Mouse (Mus musculus) embryo, embryonic 11 days (tissue): ENCODE data around the gene Kif2c.

Experiments
- DNase-seq: peaks from one replicate; pipeline ENCODE4 v3.0.0-alpha.2; 2015

The Kif2c gene

DNA sequence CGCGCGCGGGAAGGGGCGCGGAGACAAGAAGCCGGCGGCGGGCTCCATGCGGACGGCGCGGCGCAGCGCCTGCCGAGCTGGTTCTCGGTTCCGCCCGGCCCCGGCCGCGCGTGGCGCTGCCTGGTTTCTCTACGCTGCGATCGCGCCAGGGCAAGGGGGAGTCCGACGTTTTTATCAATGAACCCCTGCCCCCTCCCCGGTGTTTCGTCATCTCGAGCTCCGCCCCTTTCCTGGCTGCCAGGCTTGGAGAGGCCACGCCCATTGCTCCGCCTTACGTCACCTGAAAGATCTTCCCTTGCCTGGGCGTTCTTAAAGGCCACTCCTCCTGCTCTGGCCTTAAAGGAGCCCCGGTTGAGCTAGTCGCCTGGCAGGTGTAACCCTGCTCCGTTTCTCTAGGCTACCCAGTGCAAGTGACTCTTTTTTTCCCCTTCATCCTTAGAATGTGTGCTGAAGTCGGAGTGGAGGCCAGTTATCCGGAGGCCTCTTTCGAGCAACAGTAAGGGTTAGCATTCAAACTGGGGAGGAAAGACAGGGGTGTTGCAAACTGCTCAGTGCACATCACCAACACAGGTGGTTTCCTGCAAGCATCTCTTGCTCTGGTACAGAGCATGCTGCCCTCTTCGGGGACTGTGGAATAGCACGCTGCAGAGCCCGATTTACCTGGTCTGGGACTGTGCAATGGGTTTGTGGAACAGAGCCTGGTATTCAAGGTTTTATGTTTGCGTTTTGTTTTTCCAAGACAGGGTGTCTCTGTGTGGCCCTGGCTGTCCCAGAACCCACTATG lies 48.4 kb downstream of the Kif2c start, which contains the start of gene Plk3:
Gene Plk3 (minus strand): TSS at position 147 of the 784 bp plus-strand sequence.
- DNase-seq, result peak; percentile 97

DNA sequence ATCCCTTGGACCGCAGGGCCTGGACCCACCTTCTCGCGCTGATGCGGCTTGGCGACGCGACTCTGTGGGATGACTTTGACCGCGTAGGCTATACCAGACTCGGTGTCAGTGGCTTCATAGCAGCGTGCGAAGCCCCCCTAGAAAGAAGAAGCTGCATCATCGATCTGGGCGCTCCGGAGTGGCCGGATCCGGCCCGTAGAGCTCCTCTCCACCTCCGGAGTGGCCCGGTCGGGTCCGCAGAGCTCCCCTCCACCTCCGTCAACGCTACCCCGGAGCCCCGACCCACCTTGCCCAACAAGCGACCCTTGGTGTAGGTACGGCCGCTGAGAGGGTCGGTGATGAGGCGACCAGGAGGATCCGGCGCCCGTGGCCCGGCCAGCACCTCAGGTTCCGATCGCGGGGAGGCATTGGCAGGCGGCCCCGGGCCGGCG lies 49.1 kb downstream of the Kif2c start:
- DNase-seq, result no peak

DNA sequence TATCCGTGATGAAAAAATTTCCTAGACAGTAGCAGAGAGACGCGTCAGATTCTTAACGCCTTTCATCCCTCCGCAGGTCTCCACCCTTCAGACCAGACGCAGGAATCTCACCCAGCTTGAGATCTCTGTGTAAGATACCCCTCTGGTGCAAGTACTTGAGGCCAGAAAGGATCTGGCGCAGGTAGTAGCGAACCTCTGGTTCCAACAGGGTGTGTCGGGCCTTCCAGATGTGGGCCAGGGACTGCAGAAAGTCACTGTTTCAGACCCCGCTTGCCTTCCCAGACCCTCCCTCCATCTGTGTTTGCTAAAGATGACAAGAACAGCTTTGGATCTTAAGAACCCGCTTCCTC lies 49.7 kb downstream of the Kif2c start:
- no peak for DNase-seq

DNA sequence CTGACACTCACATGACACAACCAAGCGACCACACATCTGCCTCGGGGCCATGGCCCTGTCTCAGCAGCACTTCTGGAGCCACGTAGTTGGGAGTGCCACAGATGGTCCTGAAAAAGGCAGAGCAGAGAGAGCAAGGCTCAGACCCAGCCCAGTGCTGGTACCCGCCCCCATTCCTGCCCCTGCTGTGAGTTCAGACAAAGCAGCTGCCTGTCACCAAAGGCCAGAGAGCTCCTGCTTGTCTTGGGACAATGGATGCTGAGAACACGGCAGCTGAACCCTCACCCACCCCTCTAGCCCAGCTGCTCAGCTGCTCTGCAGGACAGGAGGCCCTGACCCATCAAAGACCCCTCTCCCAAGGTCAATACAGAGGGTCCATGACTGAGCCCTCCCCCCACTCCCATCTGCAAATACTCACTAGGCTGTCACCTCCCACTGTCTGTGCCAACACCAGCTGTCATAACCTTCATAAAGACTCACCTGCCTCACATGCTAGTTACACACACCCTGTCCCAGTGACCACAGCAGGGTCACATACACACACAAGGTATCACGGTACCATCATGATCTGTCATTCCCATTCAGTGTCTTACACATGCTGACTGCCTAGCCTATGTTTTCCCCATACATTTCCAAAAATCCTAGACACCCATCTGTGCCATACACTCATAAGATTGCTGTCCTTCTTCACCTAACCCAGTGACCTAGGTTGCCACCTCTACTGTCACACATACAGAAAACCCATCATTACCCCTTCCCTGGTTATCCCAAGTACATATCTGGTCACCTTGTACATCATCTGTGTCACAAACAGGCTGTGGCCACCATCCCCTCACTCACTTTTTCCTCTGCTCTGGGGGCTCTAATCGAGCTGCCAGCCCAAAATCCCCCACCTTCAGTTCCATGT lies 50.3 kb downstream of the Kif2c start:
- peak; percentile 82 for DNase-seq

DNA sequence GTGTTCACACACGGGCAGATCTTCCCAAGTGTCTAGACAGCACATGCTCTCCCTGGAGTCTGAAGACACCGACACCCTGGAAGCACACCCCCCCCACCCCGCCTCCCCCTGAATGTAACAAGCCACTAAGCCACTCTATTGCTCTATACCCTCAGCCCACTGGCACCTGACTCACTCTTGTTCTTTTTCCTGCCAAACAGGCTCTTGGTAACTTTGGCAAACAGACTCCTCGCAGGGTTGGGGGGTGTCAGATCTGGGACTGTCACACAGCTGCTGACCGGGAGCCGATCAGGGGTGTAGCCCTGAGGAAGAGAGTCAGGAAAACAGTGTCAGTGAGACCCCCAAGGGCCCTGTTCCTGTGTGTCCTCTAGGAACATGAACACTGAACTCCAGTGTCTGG lies 51.2 kb downstream of the Kif2c start:
- DNase-seq, result no peak

DNA sequence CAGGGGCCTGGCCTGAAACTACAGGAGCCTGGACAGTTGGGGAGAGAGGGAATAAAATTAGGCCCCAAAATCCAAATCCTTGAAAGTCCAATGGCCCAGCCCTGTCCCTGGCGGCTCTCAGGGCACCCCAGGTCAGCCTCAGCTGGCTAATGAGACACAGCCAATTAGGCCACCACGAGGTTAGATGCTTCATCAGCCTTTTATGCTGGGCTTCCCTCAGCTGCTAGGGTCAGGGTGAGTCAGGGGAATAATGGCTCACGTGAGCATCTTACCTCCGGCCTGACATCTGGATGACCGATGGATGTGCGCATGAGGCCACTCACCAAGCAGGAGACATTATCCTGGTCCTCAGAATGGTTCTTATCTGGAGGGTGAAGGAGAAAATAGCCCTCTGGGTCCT lies 51.6 kb downstream of the Kif2c start:
- DNase-seq, result no peak

DNA sequence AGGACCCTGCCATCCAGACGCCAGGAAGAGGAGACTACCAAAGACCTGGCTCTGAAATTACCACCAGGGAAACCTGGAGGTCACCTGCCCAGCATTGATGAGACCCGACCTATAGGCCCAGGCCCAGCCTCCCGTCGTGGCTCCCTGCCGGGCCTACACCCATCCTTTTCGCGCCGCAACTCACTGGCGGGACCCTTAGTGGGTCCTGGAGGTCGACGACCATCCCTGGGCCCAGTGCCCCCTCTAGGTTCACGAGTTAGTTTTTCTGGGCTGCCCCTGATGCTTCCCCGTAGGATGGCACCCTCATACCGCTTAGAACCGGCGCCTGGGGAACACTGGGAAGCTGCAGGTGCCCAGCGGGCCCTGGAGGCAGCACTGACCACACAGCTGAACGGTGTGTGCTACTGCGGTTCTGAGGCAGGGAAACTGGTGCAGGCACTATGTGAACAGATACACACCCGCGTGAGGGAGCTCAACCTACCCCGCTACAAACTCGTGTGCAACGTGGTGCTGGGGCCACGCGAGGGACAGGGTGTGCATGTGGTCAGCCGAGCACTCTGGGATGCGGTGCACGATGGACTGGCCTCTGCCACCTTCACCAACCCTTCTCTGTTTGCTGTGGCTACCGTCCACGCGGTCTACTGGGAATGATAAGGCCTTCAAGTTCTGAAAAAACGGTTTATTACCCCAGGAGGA lies 54.3 kb downstream of the Kif2c start:
- DNase-seq, result no peak

DNA sequence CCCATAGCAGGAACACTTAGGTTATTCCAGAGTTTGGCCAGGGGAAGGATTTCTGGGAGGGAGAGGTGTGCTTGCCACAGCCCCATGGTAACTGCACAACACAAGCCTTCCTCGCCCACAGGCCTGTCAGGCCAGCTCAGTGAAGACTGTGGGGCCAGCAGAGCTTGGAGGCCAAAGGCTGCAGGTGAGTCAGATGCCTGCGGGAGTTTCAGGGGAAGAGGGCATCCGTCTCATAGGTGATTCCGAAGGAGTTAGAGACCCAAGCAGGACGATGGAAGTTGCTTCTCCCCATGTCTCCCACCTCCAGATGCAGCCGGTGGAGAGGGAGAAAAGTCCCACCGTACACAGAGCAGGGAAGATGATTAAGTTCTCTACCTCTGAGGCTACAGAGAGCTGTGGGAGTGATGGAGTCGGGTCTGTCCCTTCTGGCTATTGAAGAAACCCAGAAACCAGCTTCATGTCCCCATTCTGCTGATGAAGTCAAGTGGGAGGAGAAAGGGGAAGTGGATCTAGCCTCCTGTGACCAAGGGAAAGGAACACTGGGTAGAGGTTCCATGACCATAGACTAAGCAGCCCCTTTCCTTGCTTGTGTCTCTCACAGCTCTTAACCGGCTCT lies 55.7 kb downstream of the Kif2c start, which contains the start of gene Tctex1d4:
Gene Tctex1d4 (plus strand): TSS at position 120 of the 616 bp plus-strand sequence.
- DNase-seq, result no peak

DNA sequence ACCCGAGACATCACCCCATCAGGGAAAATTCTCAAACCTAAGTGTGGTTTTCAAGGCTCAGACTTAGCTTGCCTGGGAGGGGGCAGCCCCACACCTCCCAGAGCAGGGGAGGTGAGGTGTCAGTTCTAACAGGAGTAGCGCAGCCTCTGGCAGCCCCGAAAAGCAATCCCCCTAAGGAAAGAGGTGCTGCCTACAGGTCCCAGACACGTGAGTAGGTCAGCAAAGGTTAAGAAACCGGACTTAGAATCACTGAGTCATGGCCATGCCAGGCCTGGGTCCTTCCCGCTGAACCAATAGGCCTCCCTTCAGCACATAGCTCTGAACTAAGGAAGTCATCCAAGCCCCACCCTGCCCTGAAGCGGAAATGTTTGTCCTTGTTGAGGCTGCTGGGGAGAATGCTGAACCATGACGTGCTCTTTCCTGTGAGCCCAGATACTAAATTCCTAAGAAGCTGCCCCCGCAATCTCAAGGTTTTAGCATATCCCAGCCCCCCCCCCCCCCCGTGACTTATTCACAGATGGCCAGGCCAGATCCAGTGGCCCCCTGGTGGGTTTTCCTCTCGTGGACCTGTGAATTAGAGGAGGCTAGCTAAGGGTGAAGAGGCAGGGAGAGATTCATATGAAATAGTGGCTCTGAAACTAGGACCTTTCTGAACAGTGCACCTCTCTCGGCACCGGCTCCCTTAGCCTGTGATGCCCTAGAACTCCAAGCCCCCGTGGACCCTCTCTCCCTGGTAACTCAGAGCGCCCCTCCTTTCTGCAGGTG lies 56.3 kb downstream of the Kif2c start:
- DNase-seq, result peak; percentile 55

DNA sequence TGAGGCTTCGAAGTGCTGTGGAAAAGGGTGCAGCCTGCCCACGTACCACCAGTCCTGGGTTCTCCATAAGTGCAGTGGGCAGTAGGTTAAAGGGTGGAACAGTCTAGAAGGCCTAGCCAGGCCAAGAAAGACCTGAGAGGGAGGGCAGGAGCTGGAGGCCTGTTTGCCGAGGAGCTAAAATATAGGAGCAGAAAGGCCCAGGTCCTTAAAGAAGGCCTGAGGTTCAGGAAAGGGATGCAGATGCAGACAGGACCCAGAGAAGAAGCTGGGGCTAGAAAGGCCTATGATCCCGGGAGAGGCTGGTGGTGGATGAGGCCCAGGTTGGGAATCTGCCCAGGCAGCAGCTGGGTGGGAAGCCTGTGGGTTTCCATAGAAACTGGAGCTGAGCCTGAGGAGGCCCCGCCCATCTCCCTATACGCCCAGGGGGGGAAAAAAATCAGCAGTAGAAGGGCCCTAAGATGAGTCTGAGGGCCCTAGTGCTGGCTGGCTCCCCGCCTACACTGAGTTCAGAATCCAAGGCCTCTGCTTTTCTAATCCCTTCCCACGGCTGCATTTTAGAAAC lies 57.0 kb downstream of the Kif2c start, which contains the start of gene Btbd19:
Gene Btbd19 (minus strand): TSS at position 378 of the 562 bp plus-strand sequence.
- DNase-seq, result peak; percentile 70

DNA sequence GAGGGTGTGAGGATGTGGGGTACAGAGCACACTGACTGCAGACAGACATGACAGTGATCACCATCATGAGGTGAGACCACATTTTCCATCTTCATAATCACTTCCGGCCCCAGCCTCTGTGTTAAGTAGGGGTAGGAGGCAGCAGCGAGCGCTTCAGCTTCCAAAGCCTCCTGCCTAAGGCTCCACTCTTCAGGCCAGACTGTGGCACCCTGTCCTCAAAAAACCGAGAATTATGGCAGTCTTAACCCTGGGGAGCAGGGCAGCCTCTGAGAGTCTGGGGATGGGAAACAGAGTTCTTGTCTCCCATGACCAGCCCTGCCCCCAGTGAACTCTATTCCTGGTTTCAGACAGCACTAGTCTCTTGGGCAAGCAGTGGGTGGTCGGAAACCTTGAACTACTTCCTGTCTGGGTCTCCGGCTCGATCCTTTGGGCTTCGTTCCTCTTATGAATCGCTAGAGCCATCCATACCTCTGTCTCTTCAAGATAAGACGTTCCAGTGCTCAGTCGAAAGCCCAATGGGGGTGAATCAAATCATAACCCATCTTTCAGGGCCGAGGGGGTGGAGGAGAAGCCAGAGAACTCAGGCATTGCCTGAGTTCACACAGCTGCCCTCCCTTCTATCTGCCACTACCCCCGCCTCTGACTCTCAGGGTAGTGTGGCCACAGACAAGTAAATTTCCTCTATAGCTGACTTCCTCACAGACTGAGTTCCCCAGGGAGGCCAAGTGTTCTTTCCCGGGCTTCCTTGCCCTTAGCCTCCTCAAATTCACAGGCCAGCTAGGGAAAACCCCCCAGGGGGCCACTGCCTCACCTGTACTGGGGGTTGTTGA lies 57.7 kb downstream of the Kif2c start:
- no peak for DNase-seq

DNA sequence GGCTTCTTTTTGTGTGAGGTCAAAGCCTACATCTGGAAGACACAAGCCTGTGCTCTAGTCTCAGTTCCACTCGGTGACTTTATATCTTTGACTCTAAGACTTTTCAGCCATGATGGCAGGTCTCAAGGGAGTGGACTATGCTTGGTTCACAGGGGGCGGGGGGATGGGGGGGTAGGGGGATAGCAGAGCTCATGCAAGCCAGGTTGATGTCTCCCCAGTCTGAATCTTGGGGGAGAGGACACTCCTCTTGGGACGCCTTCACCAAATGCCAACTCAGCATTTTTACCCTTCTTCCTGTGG lies 58.3 kb downstream of the Kif2c start:
- DNase-seq, result no peak

DNA sequence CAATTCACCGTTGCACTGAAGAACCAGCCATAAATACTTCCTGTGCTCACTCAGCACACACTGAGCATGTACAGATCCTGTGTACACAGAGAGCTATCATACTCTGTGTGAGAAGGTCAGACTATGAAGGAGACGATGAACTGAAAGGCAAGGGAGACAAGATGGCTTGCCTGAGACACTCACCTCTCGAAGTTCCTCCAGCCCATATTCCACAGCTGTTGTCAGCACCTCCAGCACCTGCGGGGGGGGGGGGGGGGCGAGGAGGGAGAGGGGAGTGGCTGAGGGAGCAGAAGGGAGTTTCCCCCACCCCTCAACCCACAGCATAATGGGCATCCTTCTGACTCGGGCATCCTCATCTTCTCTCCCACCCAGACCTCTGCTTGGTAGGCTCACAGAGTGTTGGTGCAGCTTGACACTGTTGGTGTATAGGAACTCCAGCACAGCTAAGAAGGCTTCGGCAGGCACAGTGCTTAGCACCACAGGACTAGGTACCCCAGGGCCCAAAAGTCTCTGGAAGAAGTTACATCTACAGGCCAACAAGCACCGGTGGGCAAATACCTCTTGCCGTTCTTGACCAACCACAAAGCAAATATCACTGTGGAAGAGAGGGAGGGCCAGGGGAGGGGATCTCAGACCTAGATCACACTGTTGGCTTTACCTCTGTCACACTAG lies 58.8 kb downstream of the Kif2c start:
- DNase-seq, result no peak

DNA sequence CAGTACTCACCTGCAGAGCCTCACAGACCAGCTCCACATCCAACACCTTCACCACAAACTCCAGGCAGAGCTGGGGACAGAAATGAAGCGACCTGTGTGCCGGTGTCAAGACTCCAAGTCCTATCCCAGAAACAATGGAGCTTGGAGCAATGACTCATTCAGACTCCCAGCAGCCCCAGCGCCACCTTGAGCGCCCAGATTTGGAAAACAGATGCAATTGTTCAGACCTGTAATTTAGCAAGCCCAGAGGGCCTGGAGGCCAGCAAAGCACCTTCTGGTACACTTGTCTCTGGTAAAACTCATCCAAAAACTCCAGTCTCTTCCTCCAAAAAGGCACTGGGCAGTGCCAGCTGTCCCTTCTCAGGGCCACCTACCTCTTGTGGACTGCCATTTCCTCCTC lies 60.2 kb downstream of the Kif2c start:
- no peak for DNase-seq

DNA sequence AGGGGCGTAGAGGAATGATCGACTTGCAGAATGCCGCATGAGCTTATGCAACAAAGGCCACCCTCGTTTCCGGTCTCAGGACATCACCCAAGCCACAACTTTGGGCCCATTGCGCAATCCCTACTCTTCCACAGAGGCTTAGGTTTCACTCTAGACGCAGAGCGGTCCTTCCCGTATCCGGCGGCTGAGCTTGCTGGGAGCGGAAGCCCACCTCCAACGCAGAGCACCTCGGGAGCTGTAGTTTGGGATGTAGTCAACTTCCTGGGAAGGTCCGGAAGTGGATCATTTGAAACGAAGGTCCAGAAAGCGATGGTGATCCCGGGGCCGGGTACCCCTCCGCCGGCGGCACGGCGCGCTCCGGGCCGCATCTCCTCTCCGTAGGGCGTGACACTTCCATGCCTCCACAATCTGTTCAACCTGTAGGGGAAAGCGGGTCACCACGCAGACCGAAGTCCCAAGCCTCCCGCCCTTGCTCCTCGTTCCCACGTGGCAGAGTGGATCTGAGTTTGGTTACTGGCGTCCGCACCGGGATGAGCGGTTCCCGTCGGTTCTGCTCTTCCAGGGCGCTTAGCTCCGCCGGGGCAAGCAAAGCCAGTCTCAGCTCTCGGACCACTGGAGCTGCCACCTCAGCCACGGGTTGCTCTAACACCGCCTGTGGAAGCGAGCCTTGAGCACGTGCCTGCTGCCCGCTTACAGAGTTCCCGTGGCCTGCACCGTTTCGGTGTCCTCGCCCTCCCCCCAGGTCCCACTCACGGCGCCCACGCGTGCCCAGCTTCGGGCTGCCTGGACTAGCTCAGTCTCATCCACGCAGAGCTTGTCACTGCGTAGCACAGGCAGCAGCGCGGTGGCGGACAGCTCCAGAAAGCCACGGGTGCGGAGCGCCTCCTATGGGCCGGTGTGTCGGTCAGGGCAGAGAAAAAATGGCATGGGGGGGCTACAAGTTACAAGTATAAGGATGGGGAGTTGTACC lies 61.7 kb downstream of the Kif2c start:
- DNase-seq, result peak; percentile 98

DNA sequence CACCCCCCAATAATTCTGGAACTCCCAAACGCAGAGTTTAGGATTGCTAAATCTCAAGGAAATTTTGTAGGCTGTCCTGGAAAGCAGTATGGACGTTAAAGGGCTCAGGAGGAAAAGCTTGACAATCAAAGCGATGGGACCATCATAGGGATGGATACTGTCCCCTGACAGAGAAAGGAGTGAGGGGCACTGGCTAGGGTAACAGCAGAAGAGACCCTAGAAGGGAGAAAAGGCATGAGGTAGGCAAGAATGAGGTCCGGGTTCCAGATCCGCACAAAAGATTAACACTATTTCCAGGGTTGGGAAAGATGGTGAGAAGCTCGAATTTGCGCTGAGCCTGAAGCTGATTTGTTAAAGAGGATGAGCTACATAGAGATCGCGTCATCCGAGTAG lies 62.4 kb downstream of the Kif2c start:
- no peak for DNase-seq

DNA sequence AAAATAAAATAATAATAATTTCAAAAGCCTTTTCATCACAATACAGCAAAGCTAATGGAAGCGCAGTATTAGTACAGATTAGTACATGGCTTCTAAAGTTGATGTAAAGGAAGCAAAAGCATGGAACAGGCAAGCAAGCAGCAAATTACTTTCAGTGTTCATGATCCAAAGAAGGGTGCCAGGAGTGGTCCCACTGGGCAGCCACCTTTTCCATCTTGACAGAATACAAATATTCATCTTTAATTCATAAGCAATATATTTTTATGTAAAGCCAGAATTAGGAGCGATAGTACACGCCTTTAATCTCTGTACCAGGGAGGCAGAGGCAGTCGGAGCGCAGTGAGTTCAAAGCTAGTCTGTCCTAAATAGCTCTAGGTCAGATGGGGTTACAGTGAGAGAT lies 62.8 kb downstream of the Kif2c start:
- no peak for DNase-seq

DNA sequence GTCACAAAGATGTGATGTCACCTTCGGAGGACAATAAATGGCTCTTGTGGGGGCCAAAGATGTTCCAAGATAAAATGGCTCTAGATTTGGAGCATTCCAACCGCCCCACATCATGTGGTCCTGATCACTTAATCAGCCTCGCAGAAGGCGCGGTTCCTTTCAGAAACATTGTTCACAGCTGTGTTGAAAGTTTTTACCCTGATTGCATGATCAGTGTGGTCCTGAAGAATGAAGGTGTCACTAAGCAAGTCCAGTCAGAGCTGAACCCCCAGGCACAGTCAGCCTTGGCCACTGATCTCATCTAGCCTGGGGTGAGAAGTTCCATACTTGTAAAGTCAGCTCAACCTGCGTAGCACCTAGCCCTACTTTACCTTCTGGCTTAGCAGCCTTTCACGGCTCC lies 64.5 kb downstream of the Kif2c start:
- no peak for DNase-seq

DNA sequence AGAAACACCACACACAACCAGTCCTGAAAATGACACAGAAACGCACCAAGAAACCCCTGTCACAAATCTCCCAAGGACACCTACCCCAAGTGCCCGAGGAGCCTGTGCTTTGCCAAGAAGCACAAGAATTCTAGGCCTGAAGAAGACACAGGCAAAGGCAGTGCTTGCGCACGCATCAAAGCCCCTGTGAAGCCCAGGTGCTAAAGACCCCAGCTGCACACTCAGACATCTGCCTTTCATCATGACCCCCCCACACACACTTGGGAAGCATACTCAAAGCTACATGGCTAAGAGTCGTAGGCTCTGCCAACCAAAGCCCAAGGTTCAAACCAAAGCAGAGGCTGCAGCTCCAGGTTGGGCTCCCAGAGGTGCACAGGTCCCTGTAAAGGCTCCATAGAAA lies 66.8 kb downstream of the Kif2c start:
- DNase-seq, result no peak
